Mouse (Mus musculus) hindbrain, embryonic 11.5 days (tissue): ENCODE data around the gene Vamp4. TPM values are rescaled to one million over a fixed set of nuclear protein-coding genes. Genes with fewer than 3 reads are reported as not detected.

Source experiments
- ATAC-seq: fragments of 200-750 bp; cut with Nextera tagmentation; 2 replicates; pipeline ENCODE4 v1.8.0; 2017; ENCODE audit warnings: mild to moderate bottlenecking, moderate TSS enrichment, moderate library complexity; ENCODE audit not compliant: low FRiP score
- DNase-seq: peaks from one replicate; pipeline ENCODE4 v3.0.0-alpha.2; 2015; ENCODE audit warnings: low spot score
- H3K27ac ChIP-seq: fragments of 300-500 bp; sonication (generic); 2 replicates; pipeline ENCODE4 v1.5.1; 2014; ENCODE audit warnings: mild to moderate bottlenecking, low read depth, low read length
- H3K27me3 ChIP-seq: fragments of 300-500 bp; sonication (generic); 2 replicates; pipeline ENCODE4 v1.6.1; 2014; ENCODE audit warnings: mild to moderate bottlenecking, low read length, moderate library complexity, mixed read lengths; ENCODE audit not compliant: control insufficient read depth, insufficient read depth
- H3K36me3 ChIP-seq: fragments of 300-500 bp; sonication (generic); 2 replicates; pipeline ENCODE4 v1.6.1; 2014; ENCODE audit warnings: mild to moderate bottlenecking, low read length, moderate library complexity, mixed read lengths; ENCODE audit not compliant: control insufficient read depth, insufficient read depth
- H3K4me1 ChIP-seq: fragments of 300-500 bp; sonication (generic); replicated peaks from 2 replicates; pipeline ENCODE4 v1.6.1; 2014; ENCODE audit warnings: low read length, mixed read lengths; ENCODE audit not compliant: control insufficient read depth, insufficient read depth
- H3K4me2 ChIP-seq: fragments of 300-500 bp; sonication (generic); replicated peaks from 2 replicates; pipeline ENCODE4 v1.6.1; 2014; ENCODE audit warnings: mild to moderate bottlenecking, low read depth, low read length
- H3K4me3 ChIP-seq: fragments of 300-500 bp; sonication (generic); 2 replicates; pipeline ENCODE4 v1.5.1; 2014; ENCODE audit warnings: low read depth, low read length
- H3K9ac ChIP-seq: fragments of 300-500 bp; sonication (generic); 2 replicates; pipeline ENCODE4 v1.6.1; 2014; ENCODE audit warnings: low read depth, low read length
- H3K9me3 ChIP-seq: fragments of 300-500 bp; sonication (generic); 2 replicates; pipeline ENCODE4 v1.6.1; 2016; ENCODE audit warnings: low read length; ENCODE audit not compliant: control insufficient read depth
- WGBS: fragments of 180-500 bp; shearing (Covaris S2); extraction: QIAGEN DNeasy Blood & Tissue Kit; methylation state at CpG from one replicate; pipeline ENCODE4 v1.1.7; 2014; 5-methylcytosine and 5-hydroxymethylcytosine counted together
- polyA plus RNA-seq: library from polyadenylated mRNA; unstranded; fragments of >200 nt; fragmentation: Nextera tagmentation; extraction: Ambion mirVana; gene quantifications from 2 replicates; pipeline ENCODE4 v1.2.1, GENCODE M21; 2014

Vamp4 gene
- polyA plus RNA-seq, 1 experiment from 2014 or later = 71.8 TPM

GRCm38 (mm10) chr1:162646083-162646686, 75.9 kb downstream of the Vamp4 start:
- no peaks in the 10 kb centered on the region for H3K9me3 ChIP-seq
- no peaks in the 10 kb centered on the region for H3K36me3 ChIP-seq
- DNase-seq = no peak
- no peak overlapping the region for H3K27ac ChIP-seq
- H3K4me2 ChIP-seq = no peak overlapping the region
- H3K4me1 ChIP-seq = no peaks in the 10 kb centered on the region
- no peak for ATAC-seq
- no peak overlapping the region for H3K9ac ChIP-seq
- whole genome bisulfite sequencing = 75% methylated on average over 10 of the region's 10 CpGs
- no peak overlapping the region for H3K4me3 ChIP-seq
- no peaks in the 10 kb centered on the region for H3K27me3 ChIP-seq

GRCm38 (mm10) chr1:162648416-162648815, 78.1 kb downstream of the Vamp4 start:
- Histone ChIP-seq H3K36me3 (no peaks in the 10 kb centered on the region), H3K4me1 (no peaks in the 10 kb centered on the region), H3K27me3 (no peaks in the 10 kb centered on the region), H3K9ac (no peak overlapping the region), H3K9me3 (no peaks in the 10 kb centered on the region), H3K4me3 (no peak overlapping the region), H3K27ac (no peak overlapping the region), H3K4me2 (no peak overlapping the region)
- ATAC-seq (no peak), DNase-seq (no peak)
- 93% methylated on average over 14 of the region's 14 CpGs for WGBS

Other genes starting within 250 kb of the Vamp4 start
- gene Dnm3, start 92.5 kb upstream of the Vamp4 start, polyA plus RNA-seq = 12.0 TPM in 2 replicates
- 12.1 and 12.3 TPM in 2 replicates for gene Mettl13, start 22.0 kb upstream of the Vamp4 start, polyA plus RNA-seq
- gene Myoc, start 68.6 kb downstream of the Vamp4 start, polyA plus RNA-seq = not detected in 2 replicates
- not detected in 2 replicates for gene Myocos, start 87.7 kb downstream of the Vamp4 start, polyA plus RNA-seq
- gene Prrc2c, start 170.0 kb downstream of the Vamp4 start, polyA plus RNA-seq = 155 and 213 TPM in 2 replicates
- 0.06 and 0.64 TPM in 2 replicates for gene Fmo4, start 243.5 kb downstream of the Vamp4 start, polyA plus RNA-seq